Comparison of ENCODE assay signal across 8 mouse cellular contexts in the genomic region with DNA sequence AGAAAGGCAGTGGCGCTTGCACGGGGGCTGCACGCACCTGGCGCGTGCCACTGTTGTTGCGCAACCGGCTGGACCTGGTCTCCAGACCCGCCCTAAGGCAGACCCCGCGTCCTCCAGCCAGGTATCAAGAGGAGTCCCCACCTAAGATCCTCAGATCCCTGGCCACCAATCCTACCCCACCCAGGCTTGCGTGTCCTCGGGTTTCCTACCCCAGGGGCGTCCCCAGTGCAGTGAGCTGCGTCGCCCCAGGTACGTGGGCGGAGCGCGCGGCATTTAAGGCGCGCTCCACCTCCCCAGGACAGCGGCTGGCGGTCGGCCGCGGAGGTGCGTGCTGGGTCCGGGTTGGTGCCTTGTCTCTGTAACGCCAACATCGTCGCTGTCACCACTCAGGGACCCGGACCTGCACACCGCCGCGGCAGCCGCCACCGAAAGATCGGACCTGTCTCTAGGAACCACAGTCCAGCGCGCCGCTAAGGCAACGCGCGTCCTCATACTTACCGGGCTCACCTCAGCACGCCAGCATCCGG. TPM values are rescaled to one million over a fixed set of nuclear protein-coding genes. Genes with fewer than 3 reads are reported as not detected.
A peak's percentile ranks its signal among the peaks of the same experiment; 100 is the strongest.
DNase-seq lines count a peak whose midpoint lies in the region; ATAC-seq lines count a peak whose summit lies in the region.

Atp12a (plus strand) TSS at position 358 of the 527 bp plus-strand sequence.

- H3K4me2 ChIP-seq in hindbrain, embryonic 11.5 days (replicated peaks; ENCODE audit: low read depth, low read length), result peak within 1 kb of the TSS; percentile 59
- peak within 1 kb of the TSS; percentile 53 for H3K4me2 ChIP-seq in liver, embryonic 15.5 days

- H3K9me3 ChIP-seq in heart, embryonic 10.5 days, result no peaks in the 10 kb centered on the region
- no peaks in the 10 kb centered on the region for H3K9me3 ChIP-seq in hindbrain, embryonic 11.5 days (ENCODE audit: control insufficient read depth, low read length)
- H3K9me3 ChIP-seq in liver, embryonic 15.5 days (replicated peaks), result no peaks in the 10 kb centered on the region

- no peak for ATAC-seq in hindbrain, embryonic 11.5 days (ENCODE audit: low FRiP score)
- ATAC-seq in liver, embryonic 15.5 days (ENCODE audit: insufficient read depth), result no peak

- intact Hi-C loops in left cerebral cortex, postnatal 36 days (cut with DNase I), result no loop called here

- peaks cover 67% of the 10 kb centered on the region for H3K27me3 ChIP-seq in heart, embryonic 10.5 days (ENCODE audit: insufficient read depth, poor library complexity, severe bottlenecking)
- H3K27me3 ChIP-seq in hindbrain, embryonic 11.5 days (ENCODE audit: control insufficient read depth, insufficient read depth, low read length), result peaks cover 42% of the 10 kb centered on the region
- peaks cover 58% of the 10 kb centered on the region for H3K27me3 ChIP-seq in liver, embryonic 15.5 days

- H3K9ac ChIP-seq in hindbrain, embryonic 11.5 days (ENCODE audit: low read depth, low read length), result no peak within 1 kb of the TSS
- no peak within 1 kb of the TSS for H3K9ac ChIP-seq in liver, embryonic 15.5 days

- no peaks in the 10 kb centered on the region for H3K36me3 ChIP-seq in heart, embryonic 10.5 days
- H3K36me3 ChIP-seq in hindbrain, embryonic 11.5 days (ENCODE audit: control insufficient read depth, insufficient read depth, low read length), result no peaks in the 10 kb centered on the region
- no peaks in the 10 kb centered on the region for H3K36me3 ChIP-seq in liver, embryonic 15.5 days (replicated peaks)

- H3K4me3 ChIP-seq in heart, embryonic 10.5 days, result peak within 1 kb of the TSS; percentile 59
- peak within 1 kb of the TSS; percentile 30 for H3K4me3 ChIP-seq in hindbrain, embryonic 11.5 days (ENCODE audit: low read depth, low read length)
- peak within 1 kb of the TSS; percentile 17; the same call in 1 of the 2 replicates for H3K4me3 ChIP-seq in liver, embryonic 15.5 days (replicated peaks)

- H3K27ac ChIP-seq in heart, embryonic 10.5 days, result no peak within 1 kb of the TSS
- H3K27ac ChIP-seq in hindbrain, embryonic 11.5 days (ENCODE audit: low read depth, low read length), result no peak within 1 kb of the TSS
- no peak within 1 kb of the TSS for H3K27ac ChIP-seq in liver, embryonic 15.5 days (replicated peaks)

- WGBS in heart, embryonic 10.5 days, result 2% methylated on average over 48 of the region's 48 CpGs
- WGBS in hindbrain, embryonic 11.5 days, result under 1% methylated on average over 48 of the region's 48 CpGs
- 2% methylated on average over 48 of the region's 48 CpGs for WGBS in liver, embryonic 15.5 days (ENCODE audit: insufficient replicate concordance)

- H3K4me1 ChIP-seq in heart, embryonic 10.5 days, result peaks cover 6% of the 10 kb centered on the region
- H3K4me1 ChIP-seq in hindbrain, embryonic 11.5 days (replicated peaks; ENCODE audit: control insufficient read depth, insufficient read depth, low read length), result peaks cover 3% of the 10 kb centered on the region; the same call in 1 of the 2 replicates
- H3K4me1 ChIP-seq in liver, embryonic 15.5 days (replicated peaks), result no peaks in the 10 kb centered on the region

- DNase-seq in heart, embryonic 10.5 days (ENCODE audit: low spot score), result no peak
- DNase-seq in heart, postnatal 4 days, result no peak
- DNase-seq in R1 (ENCODE audit: low read depth, low spot score), result peak; percentile 45
- peak; percentile 32 for DNase-seq in hindbrain, embryonic 11.5 days (ENCODE audit: low spot score)
- DNase-seq in T-cell, adult 2 months (ENCODE audit: low spot score), result no peak
- no peak for DNase-seq in right cerebral cortex, postnatal 36 days (ENCODE audit: low spot score in 2 of 2)
- DNase-seq in left cerebral cortex, postnatal 36 days (ENCODE audit: low spot score in 2 of 2), result no peak

RNA-seq across cellular contexts. Expression of gene Atp12a, which starts in this region (rescaled TPM):
- polyA plus RNA-seq in heart, embryonic 10.5 days (2016; fragmentation: Nextera tagmentation; extraction: Ambion mirVana), result not detected in 2 replicates
- not detected for total RNA-seq in heart, postnatal 4 days (2021)
- polyA plus RNA-seq in hindbrain, embryonic 11.5 days (2014; fragmentation: Nextera tagmentation; extraction: Ambion mirVana), result 0.15 and 0.25 TPM in 2 replicates
- polyA plus RNA-seq in liver, embryonic 15.5 days (2015; fragmentation: Nextera tagmentation; extraction: Ambion mirVana), result not detected in 2 replicates
- total RNA-seq in left cerebral cortex, postnatal 36 days (2021), result under 1 TPM in 1 of 2 experiments, not detected in 1; 0.07 TPM

Comparison
In these comparisons a context has a peak if more than half of its experiments do, and no peak if none do; other contexts are left out.
1. Peak in DNase-seq, H3K4me3 ChIP-seq and H3K4me2 ChIP-seq in hindbrain, embryonic 11.5 days; RNA of the gene not detected or under 1 TPM.